Mouse (Mus musculus): ENCODE data around the gene Cebpa. TPM values are rescaled to one million over a fixed set of nuclear protein-coding genes. Genes with fewer than 3 reads are reported as not detected.
A peak's percentile ranks its signal among the peaks of the same experiment; 100 is the strongest.

Cebpa gene
- total and polyA plus RNA-seq, 2 experiments from 2014 or later = 0.20 to 3.5 TPM

- no peak overlapping the region for H3K4me3 ChIP-seq (ENCODE audit: low read depth, low read length)
Observed at GRCm38 (mm10) chr7:35139880-35140279, 20.8 kb downstream of the Cebpa start.

GRCm38 (mm10) chr7:35141519-35141918 is 22.4 kb downstream of the Cebpa start:
- ATAC-seq (ENCODE audit: insufficient read depth, low read depth) (no peak), DNase-seq (ENCODE audit: low spot score) (no peak)
- no peak for TF ChIP-seq EP300 (IDR thresholded peaks at IDR 0.05; ENCODE audit: low read depth)
- TF ChIP-seq CTCF (IDR thresholded peaks at IDR 0.05; ENCODE audit: low read depth) = no peak
- Histone ChIP-seq H3K36me3 (replicated peaks; ENCODE audit: control insufficient read depth, insufficient read depth, low read length) (no peaks in the 10 kb centered on the region), H3K27ac (ENCODE audit: low read depth) (no peak overlapping the region), H3K9me3 (replicated peaks; ENCODE audit: control insufficient read depth, low read length) (no peaks in the 10 kb centered on the region), H3K4me3 (ENCODE audit: low read depth, low read length) (no peak overlapping the region), H3K9ac (replicated peaks; ENCODE audit: low read depth, low read length) (no peak overlapping the region), H3K27me3 (ENCODE audit: control insufficient read depth, insufficient read depth, low read length) (no peaks in the 10 kb centered on the region), H3K4me1 (ENCODE audit: control insufficient read depth, insufficient read depth) (no peaks in the 10 kb centered on the region), H3K4me2 (ENCODE audit: low read depth, low read length) (no peak overlapping the region)
- 17% methylated on average over 5 of the region's 5 CpGs for WGBS

More at GRCm38 (mm10) chr7:35139880-35140279, 20.8 kb downstream of the Cebpa start:
- WGBS = 72% methylated on average over 5 of the region's 5 CpGs
- DNase-seq (ENCODE audit: low spot score) = no peak
- ATAC-seq (ENCODE audit: insufficient read depth, low read depth) = no peak
- Histone ChIP-seq H3K9me3 (replicated peaks; ENCODE audit: control insufficient read depth, low read length) (no peaks in the 10 kb centered on the region), H3K27me3 (ENCODE audit: control insufficient read depth, insufficient read depth, low read length) (0 out of 2 replicates have a peak, but pooled peaks cover 3% of the 10 kb centered on the region), H3K9ac (replicated peaks; ENCODE audit: low read depth, low read length) (no peak overlapping the region), H3K36me3 (replicated peaks; ENCODE audit: control insufficient read depth, insufficient read depth, low read length) (no peaks in the 10 kb centered on the region), H3K27ac (ENCODE audit: low read depth) (no peak overlapping the region), H3K4me1 (ENCODE audit: control insufficient read depth, insufficient read depth) (no peaks in the 10 kb centered on the region), H3K4me2 (ENCODE audit: low read depth, low read length) (no peak overlapping the region)
- TF ChIP-seq EP300 (IDR thresholded peaks at IDR 0.05; ENCODE audit: low read depth) (no peak), CTCF (IDR thresholded peaks at IDR 0.05; ENCODE audit: low read depth) (no peak)

GRCm38 (mm10) chr7:35142522-35142921 is 23.4 kb downstream of the Cebpa start:
- no peaks in the 10 kb centered on the region for H3K9me3 ChIP-seq (replicated peaks; ENCODE audit: control insufficient read depth, low read length)
- no peaks in the 10 kb centered on the region for H3K27me3 ChIP-seq (ENCODE audit: control insufficient read depth, insufficient read depth, low read length)
- no peaks in the 10 kb centered on the region for H3K36me3 ChIP-seq (replicated peaks; ENCODE audit: control insufficient read depth, insufficient read depth, low read length)
- no peak overlapping the region for H3K4me3 ChIP-seq (ENCODE audit: low read depth, low read length)
- DNase-seq (ENCODE audit: low spot score) (no peak), ATAC-seq (ENCODE audit: insufficient read depth, low read depth) (no peak)
- no peaks in the 10 kb centered on the region for H3K4me1 ChIP-seq (ENCODE audit: control insufficient read depth, insufficient read depth)
- no peak overlapping the region for H3K9ac ChIP-seq (replicated peaks; ENCODE audit: low read depth, low read length)
- WGBS = 73% methylated on average over 8 of the region's 8 CpGs
- no peak overlapping the region for H3K4me2 ChIP-seq (ENCODE audit: low read depth, low read length)
- TF ChIP-seq CTCF (IDR thresholded peaks at IDR 0.05; ENCODE audit: low read depth) (no peak), EP300 (IDR thresholded peaks at IDR 0.05; ENCODE audit: low read depth) (no peak)
- H3K27ac ChIP-seq (ENCODE audit: low read depth) = no peak overlapping the region

GRCm38 (mm10) chr7:35143864-35144618 is 24.9 kb downstream of the Cebpa start:
- Histone ChIP-seq H3K4me3 (ENCODE audit: low read depth, low read length) (no peak overlapping the region), H3K4me1 (ENCODE audit: control insufficient read depth, insufficient read depth) (no peaks in the 10 kb centered on the region), H3K9ac (replicated peaks; ENCODE audit: low read depth, low read length) (no peak overlapping the region), H3K4me2 (ENCODE audit: low read depth, low read length) (no peak overlapping the region), H3K36me3 (replicated peaks; ENCODE audit: control insufficient read depth, insufficient read depth, low read length) (no peaks in the 10 kb centered on the region), H3K9me3 (replicated peaks; ENCODE audit: control insufficient read depth, low read length) (no peaks in the 10 kb centered on the region), H3K27ac (ENCODE audit: low read depth) (no peak overlapping the region), H3K27me3 (ENCODE audit: control insufficient read depth, insufficient read depth, low read length) (no peaks in the 10 kb centered on the region)
- ATAC-seq (ENCODE audit: insufficient read depth, low read depth) = no peak
- 60% methylated on average over 6 of the region's 6 CpGs for WGBS
- TF ChIP-seq CTCF (IDR thresholded peaks at IDR 0.05; ENCODE audit: low read depth) = no peak
- no peak for TF ChIP-seq EP300 (IDR thresholded peaks at IDR 0.05; ENCODE audit: low read depth)
- no peak for DNase-seq (ENCODE audit: low spot score)

GRCm38 (mm10) chr7:35145068-35145467 is 26.0 kb downstream of the Cebpa start:
- H3K9ac ChIP-seq (replicated peaks; ENCODE audit: low read depth, low read length) = no peak overlapping the region
- H3K27ac ChIP-seq (ENCODE audit: low read depth) = no peak overlapping the region
- no peaks in the 10 kb centered on the region for H3K27me3 ChIP-seq (ENCODE audit: control insufficient read depth, insufficient read depth, low read length)
- H3K4me3 ChIP-seq (ENCODE audit: low read depth, low read length) = no peak overlapping the region
- ATAC-seq (ENCODE audit: insufficient read depth, low read depth) = no peak
- no peaks in the 10 kb centered on the region for H3K4me1 ChIP-seq (ENCODE audit: control insufficient read depth, insufficient read depth)
- no peak for DNase-seq (ENCODE audit: low spot score)
- no peak for TF ChIP-seq EP300 (IDR thresholded peaks at IDR 0.05; ENCODE audit: low read depth)
- TF ChIP-seq CTCF (IDR thresholded peaks at IDR 0.05; ENCODE audit: low read depth) = no peak
- 61% methylated on average over 9 of the region's 9 CpGs for WGBS
- no peaks in the 10 kb centered on the region for H3K9me3 ChIP-seq (replicated peaks; ENCODE audit: control insufficient read depth, low read length)
- no peak overlapping the region for H3K4me2 ChIP-seq (ENCODE audit: low read depth, low read length)
- no peaks in the 10 kb centered on the region for H3K36me3 ChIP-seq (replicated peaks; ENCODE audit: control insufficient read depth, insufficient read depth, low read length)

GRCm38 (mm10) chr7:35146269-35146668 is 27.2 kb downstream of the Cebpa start:
- Histone ChIP-seq H3K4me3 (ENCODE audit: low read depth, low read length) (no peak overlapping the region), H3K4me2 (ENCODE audit: low read depth, low read length) (no peak overlapping the region), H3K27me3 (ENCODE audit: control insufficient read depth, insufficient read depth, low read length) (no peaks in the 10 kb centered on the region), H3K36me3 (replicated peaks; ENCODE audit: control insufficient read depth, insufficient read depth, low read length) (no peaks in the 10 kb centered on the region), H3K9me3 (replicated peaks; ENCODE audit: control insufficient read depth, low read length) (no peaks in the 10 kb centered on the region), H3K4me1 (ENCODE audit: control insufficient read depth, insufficient read depth) (no peaks in the 10 kb centered on the region), H3K9ac (replicated peaks; ENCODE audit: low read depth, low read length) (no peak overlapping the region), H3K27ac (ENCODE audit: low read depth) (no peak overlapping the region)
- 62% methylated on average over 10 of the region's 10 CpGs for WGBS
- TF ChIP-seq EP300 (IDR thresholded peaks at IDR 0.05; ENCODE audit: low read depth) = no peak
- DNase-seq (ENCODE audit: low spot score) (no peak), ATAC-seq (ENCODE audit: insufficient read depth, low read depth) (peak; percentile 10; the same call in 1 of the 2 replicates)

Data from heart, postnatal 0 days (tissue).